Mouse (Mus musculus) retina, adult 2 months (tissue): ENCODE results near the gene Rbfox1.

ENCODE experiments used
- DNase-seq: peaks from one replicate; pipeline ENCODE4 v3.0.0-alpha.2; 2012; ENCODE audit warnings: low read depth, low spot score

The Rbfox1 gene

GRCm38 (mm10) chr16:6212916-6213315 is 327.8 kb downstream of the Rbfox1 start:
- no peak for DNase-seq

- DNase-seq: no peak
Observed at GRCm38 (mm10) chr16:6227449-6227848, 342.3 kb downstream of the Rbfox1 start.

- DNase-seq: no peak
Observed at GRCm38 (mm10) chr16:6232966-6233365, 347.8 kb downstream of the Rbfox1 start.

DNA sequence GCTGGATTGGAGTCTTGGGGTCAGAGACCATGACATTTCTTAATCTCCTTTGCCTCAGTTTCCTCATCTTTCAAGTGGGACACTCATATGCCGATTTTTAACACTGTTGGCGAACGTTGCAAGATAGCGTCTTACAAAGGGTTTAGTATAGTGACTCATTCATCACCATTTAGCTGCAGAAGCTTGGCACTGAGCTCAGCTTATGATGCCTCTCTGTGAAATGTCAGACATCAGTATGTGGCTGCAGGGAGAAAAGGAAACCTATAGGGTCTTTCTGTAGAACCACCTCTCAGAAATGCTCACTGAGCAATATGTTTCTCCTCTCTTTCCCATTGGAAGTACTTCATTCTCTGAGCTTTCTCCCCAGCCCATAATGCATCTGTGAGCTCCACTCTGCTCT is 356.2 kb downstream of the Rbfox1 start:
- DNase-seq: no peak

DNA sequence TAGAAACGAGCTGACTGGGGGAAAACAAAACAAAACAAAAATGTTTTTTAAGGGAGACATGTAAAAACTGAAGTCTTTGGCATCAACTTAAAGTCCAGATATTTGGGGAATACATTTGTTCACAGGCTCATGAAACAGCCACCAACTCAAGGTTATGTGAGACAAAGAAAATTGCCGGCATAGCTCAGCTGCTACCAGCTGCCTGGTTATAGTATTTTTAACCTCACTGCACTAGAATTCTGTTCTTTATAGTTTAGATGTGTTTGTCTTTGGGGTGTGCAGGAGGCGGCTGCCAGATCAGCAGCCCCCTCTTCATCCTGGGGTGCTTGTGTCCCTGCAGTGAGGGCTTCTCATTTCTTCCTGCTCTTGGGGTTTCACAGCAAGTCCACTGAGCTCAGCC is 357.3 kb downstream of the Rbfox1 start:
- no peak for DNase-seq

DNA sequence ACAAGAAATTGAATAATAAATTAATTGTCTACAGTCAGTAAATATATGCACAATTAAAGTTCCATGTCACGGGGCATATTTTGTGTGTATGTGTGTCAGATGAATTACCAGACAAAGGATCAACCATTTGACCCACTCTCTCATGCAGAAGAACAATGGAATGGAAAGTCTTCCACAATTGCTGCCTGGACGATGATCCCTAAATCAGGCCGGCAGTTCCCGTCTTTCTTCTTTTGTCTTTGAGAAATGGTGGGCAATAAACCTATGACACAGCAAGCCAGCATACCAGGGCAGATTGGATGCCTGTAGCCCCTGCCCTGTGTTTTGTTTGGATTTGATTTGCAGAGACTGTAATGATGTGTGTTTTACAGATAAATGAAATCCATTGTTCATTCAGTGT is 362.4 kb downstream of the Rbfox1 start:
- no peak for DNase-seq

GRCm38 (mm10) chr16:6264557-6264956 is 379.4 kb downstream of the Rbfox1 start:
- no peak for DNase-seq

- no peak for DNase-seq
Observed at GRCm38 (mm10) chr16:6265610-6266009, 380.5 kb downstream of the Rbfox1 start.

DNA sequence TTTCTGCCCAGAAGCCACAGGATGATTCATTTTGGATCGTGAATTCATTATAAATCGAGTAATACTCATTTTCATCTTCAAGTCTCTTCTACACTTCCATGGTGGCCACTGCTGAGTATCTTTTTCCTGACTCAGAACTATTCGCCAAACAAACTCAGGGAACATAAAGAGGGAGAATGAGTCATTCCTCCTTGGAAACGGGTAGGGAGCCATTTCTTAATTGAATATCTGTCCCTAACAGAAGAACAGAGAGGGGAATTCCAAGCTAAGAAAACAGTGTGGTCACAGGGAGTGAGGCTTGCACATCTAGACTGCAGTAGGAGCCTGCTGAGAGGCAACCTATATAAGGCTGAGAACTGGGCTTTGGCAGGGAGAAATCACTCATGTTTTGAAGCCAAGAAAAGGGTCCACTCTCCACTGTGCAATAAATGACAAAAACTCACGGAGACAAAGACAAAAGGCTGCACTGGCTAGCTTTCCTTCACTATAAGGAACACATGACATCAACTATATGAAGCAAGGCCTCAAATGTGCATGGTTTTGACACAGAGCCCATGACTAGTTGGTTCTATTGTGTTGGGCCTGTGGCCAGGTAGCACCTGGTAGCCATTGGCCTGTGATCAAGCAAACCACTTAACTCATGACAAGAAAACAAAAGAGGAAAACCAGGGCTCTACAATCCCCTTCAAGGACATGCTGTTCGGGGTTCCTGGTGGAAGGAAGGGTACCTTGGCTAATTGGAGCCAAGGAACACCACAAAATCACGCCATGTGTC is 386.6 kb downstream of the Rbfox1 start:
- DNase-seq: no peak

GRCm38 (mm10) chr16:6283496-6283895 is 398.3 kb downstream of the Rbfox1 start:
- no peak for DNase-seq

GRCm38 (mm10) chr16:6284317-6284716 is 399.2 kb downstream of the Rbfox1 start:
- DNase-seq: no peak

GRCm38 (mm10) chr16:6287699-6288098 is 402.5 kb downstream of the Rbfox1 start:
- DNase-seq: no peak

DNA sequence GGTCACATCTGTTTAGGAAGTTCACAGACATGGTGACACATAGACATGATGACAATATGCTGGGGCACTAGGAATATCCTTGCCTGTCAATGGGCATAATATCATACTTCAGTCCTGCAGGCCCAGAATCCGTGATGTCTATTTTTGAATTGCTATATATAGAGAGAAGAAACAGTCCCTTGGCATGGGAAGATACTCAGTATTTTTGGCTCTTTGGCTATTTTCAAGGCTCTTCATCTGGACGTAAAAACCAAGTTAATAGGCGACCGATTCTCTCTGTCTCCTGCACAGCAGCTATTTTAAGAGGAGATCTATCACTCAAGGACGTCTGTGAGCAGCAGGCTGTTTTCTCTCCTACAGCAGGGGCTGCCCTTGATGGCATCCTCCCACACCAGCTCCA is 415.0 kb downstream of the Rbfox1 start:
- DNase-seq: no peak

DNA sequence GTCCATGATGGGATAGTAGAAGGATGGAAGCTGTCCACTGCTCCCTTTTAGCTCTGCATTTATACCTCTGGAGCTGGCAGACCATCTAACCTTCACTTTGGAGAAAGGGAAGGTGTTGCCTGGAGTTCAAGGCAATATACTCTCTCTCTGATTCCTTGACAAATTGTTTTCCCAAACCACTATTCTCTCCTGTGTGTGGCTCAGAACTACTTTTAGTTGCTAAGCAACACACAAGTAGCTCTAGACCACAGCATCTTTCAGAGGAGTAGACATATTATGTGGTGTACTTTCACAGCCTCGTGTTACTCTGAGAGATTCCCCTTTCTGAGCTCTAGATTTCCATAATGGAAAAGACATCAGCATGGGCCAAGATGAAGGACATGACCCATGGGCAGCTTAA is 417.9 kb downstream of the Rbfox1 start:
- DNase-seq: no peak

DNA sequence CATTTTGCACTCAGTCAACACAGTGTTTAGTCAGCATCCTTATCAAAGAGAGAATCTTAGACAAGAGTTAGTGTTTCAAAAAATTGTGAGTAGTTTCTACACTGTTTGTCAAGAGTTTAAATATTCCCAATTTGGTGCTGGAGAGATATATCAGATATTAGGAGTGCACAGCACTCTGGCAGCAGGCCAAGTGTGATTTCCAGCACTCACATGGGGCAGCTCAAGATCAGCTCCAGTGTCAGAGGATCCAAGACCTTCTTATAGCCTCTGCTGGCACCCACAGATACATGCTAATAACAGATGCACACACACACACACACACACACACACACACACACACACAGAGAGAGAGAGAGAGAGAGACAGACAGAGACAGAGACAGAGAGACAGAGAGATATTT is 424.8 kb downstream of the Rbfox1 start:
- no peak for DNase-seq

DNA sequence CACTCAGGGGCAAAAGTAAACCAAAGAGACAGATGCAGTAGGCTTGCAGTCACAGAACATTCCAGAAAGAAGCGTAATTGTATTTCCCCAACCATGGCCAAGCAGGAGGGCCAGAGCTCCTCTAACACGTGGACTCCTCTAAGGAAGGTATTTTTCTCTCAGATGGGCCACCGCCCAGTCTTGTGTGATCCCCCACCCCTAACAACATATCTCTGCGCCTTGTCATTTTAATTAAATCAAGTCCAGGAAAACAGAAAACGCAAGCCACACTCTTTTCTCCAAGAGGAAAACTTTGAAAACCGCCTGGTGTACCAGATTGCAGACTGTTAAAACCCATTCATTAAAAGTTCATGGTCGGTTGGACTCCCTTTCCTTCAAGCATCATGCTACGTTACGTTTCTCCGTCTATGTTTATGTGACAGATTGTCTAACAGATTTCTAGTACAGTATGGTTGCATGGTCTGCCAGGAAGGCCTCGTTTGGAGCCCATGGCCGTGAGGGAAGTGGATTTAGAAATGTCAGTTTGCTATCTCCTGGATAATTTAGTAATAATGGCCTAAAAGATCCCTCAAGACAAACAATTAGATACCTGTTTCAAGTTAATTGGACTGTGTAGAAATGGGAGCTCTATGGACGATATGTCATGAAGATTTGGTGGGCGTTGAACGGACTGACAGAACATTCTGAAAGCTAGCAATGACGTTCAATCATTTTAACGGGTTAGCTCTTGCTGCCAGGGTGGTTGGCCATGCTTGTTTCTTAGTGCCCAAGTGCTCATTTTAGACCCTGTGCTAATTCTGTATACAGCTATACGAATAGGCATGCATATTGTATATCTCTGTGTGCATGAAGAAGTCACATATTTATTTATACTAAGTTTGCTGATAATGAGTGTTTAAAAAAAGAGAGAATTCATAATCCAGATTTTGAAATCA is 425.9 kb downstream of the Rbfox1 start:
- DNase-seq: no peak

GRCm38 (mm10) chr16:6313689-6314088 is 428.5 kb downstream of the Rbfox1 start:
- DNase-seq: no peak

DNA sequence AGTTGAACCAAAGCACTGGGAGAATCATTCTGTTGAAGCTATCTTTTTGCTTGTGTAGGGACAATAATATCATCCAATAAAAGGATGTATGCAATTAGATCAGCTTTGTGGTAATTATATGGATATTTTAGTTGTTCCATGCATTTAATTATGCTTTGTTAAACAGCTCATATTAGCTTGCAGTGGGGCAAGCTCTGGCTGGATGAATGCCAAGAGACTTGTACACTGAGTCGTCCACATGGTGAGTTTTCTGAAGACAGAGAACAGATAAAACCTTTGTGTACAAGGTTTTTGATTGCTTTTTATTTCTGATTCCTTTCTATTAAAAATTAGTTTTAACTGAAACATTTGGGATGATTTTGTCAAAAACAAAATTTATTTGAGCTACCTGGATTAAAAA is 439.7 kb downstream of the Rbfox1 start:
- DNase-seq: no peak

GRCm38 (mm10) chr16:6331400-6331939 is 446.3 kb downstream of the Rbfox1 start:
- no peak for DNase-seq

DNA sequence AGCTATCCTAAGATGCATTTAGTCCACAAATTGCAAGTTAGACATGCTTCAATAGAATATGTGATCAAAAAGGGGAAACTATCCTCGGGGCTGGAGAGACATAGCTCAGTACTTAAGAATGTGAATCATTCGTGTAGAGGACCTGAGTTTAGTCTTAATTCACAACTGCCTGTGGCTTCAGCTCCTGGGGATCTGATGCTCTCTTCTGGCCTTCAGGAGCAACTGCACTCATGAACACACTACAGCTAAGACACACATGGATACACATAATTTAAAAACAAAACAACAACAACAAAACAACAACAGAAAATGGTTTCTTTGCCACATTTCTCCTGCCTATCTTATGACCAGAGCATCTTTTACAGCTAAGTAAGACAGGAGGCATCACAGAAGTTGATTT is 448.1 kb downstream of the Rbfox1 start:
- no peak for DNase-seq

DNA sequence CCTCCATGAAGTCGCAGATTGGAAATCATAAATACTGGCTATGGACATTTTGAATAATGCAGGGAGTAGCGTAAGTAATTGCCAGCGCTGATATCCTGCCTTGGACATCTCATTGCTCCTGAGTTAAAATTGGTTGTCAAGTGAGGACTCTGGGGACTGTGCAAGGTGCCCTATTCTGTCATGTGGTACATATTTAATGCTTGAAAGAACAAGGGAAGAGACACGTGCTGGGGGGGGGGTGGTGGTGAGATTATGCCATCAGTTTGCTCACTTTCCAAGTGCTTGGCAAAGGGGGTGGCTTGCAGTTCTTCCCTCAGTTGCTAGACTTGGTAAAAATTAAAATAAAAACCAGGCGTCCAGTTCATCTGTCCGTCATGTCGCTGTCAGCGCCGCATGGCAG is 462.9 kb downstream of the Rbfox1 start:
- no peak for DNase-seq

GRCm38 (mm10) chr16:6348581-6349241 is 463.6 kb downstream of the Rbfox1 start:
- no peak for DNase-seq
